Mouse (Mus musculus) embryonic stem cell, embryonic (primary cell): ENCODE measurements around the gene Sbpl.

Experiments used
- CTCF ChIA-PET, 4 experiments: fragments of 300-600 bp in 2 of 4; fragments of 350-600 bp in 2 of 4; sonication (Branson Sonifier 250); formaldehyde crosslinking; loops; one replicate each; lab custom pipeline; 2022; ENCODE audit warnings: inconsistent platforms in 2 of 4; lab: Charles Lee
- POLR2A ChIA-PET, 4 experiments: fragments of 300-600 bp in 2 of 4; fragments of 350-600 bp in 2 of 4; sonication (Branson Sonifier 250); formaldehyde crosslinking; loops; one replicate each; lab custom pipeline; 2022; ENCODE audit warnings: antibody characterized with exemption in 4 of 4, inconsistent platforms in 1 of 4; lab: Charles Lee

The Sbpl gene

GRCm38 (mm10) chr17:23955174-23955573 lies at the start of gene Sbpl:
Gene Sbpl (minus strand): TSS chr17:23955274.
- CTCF ChIA-PET, result no interaction called here
- POLR2A ChIA-PET, result interaction anchor here in 1 of 4 experiments (0.6 kb wide), 1 partner anchor 84 kb away, joined by 5 read pairs; no protein-coding TSS in a partner anchor

- ChIA-PET CTCF (interaction anchor here in 2 of 4 experiments (0.9 to 1.8 kb wide), 2 partner anchors 35 kb away, joined by 5 to 6 read pairs; no protein-coding TSS in a partner anchor), POLR2A (interaction anchor here in 2 of 4 experiments (1.0 to 2.9 kb wide), 4 partner anchors 11 to 18 kb away, joined by 3 to 10 read pairs (median 4); no protein-coding TSS in a partner anchor)
Measured at GRCm38 (mm10) chr17:24004071-24004665, 49.1 kb upstream of the Sbpl start.

- POLR2A ChIA-PET, result interaction anchor here in 1 of 4 experiments (2.0 kb wide), 1 partner anchor 15 kb away, joined by 5 read pairs; no protein-coding TSS in a partner anchor
Measured at GRCm38 (mm10) chr17:24000404-24000803, 45.3 kb upstream of the Sbpl start.

GRCm38 (mm10) chr17:23998383-23998782 lies 43.3 kb upstream of the Sbpl start:
- ChIA-PET POLR2A (interaction anchor here in 1 of 4 experiments (0.5 kb wide), 1 partner anchor 26 kb away, joined by 4 read pairs; no protein-coding TSS in a partner anchor), CTCF (no interaction called here)

More at GRCm38 (mm10) chr17:24000404-24000803, 45.3 kb upstream of the Sbpl start:
- CTCF ChIA-PET, result interaction anchor here in 2 of 4 experiments (0.8 to 1.6 kb wide), 2 partner anchors 10 to 157 kb away, joined by 6 to 9 read pairs; partner anchors contain the start of genes Prss32 (in 1 of the 2) and Prss41 (in 1 of the 2)

- CTCF ChIA-PET, result interaction anchor here in 1 of 4 experiments (1.0 to 1.1 kb wide), 2 partner anchors 29 to 154 kb away, joined by 5 to 6 read pairs; partner anchors contain the start of genes Prss32 and Prss41
- POLR2A ChIA-PET, result no interaction called here
Measured at GRCm38 (mm10) chr17:23997901-23998300, 42.8 kb upstream of the Sbpl start, which contains the start of gene Prss22. Gene Prss22 (minus strand): TSS chr17:23998100.

- POLR2A ChIA-PET, result interaction anchor here in 1 of 4 experiments (0.6 kb wide), 1 partner anchor 214 kb away, joined by 3 read pairs; no protein-coding TSS in a partner anchor
- CTCF ChIA-PET, result interaction anchor here in 2 of 4 experiments (0.7 to 2.8 kb wide), 4 partner anchors 22 to 27 kb away, joined by 3 to 14 read pairs (median 4); no protein-coding TSS in a partner anchor
Measured at GRCm38 (mm10) chr17:23995421-23995820, 40.3 kb upstream of the Sbpl start.

GRCm38 (mm10) chr17:23994667-23995066 lies 39.6 kb upstream of the Sbpl start:
- CTCF ChIA-PET, result interaction anchor here (1.0 to 2.8 kb wide), 9 partner anchors 15 to 294 kb away, joined by 3 to 14 read pairs (median 7); no protein-coding TSS in a partner anchor
- POLR2A ChIA-PET, result interaction anchor here in 1 of 4 experiments (1.3 to 1.5 kb wide), 3 partner anchors 11 to 25 kb away, joined by 3 to 5 read pairs (median 4); no protein-coding TSS in a partner anchor

GRCm38 (mm10) chr17:23993559-23994428 lies 38.7 kb upstream of the Sbpl start:
- POLR2A ChIA-PET, result interaction anchor here (0.5 to 1.7 kb wide), 19 partner anchors 10 to 198 kb away, joined by 3 to 6 read pairs (median 4); partner anchors contain the start of gene Amdhd2 (in 1 of the 4)

GRCm38 (mm10) chr17:23992789-23993553 lies 37.9 kb upstream of the Sbpl start:
- POLR2A ChIA-PET, result interaction anchor here (0.8 to 2.0 kb wide), 15 partner anchors 11 to 190 kb away, joined by 3 to 8 read pairs (median 4); partner anchors contain the start of gene Amdhd2 (in 1 of the 4)
- CTCF ChIA-PET, result interaction anchor here (0.7 to 2.8 kb wide), 24 partner anchors 10 to 506 kb away, joined by 3 to 14 read pairs (median 4); partner anchors contain the start of genes Abca3 (in 1 of the 4), Prss30 (in 1 of the 4), Prss32 (in 1 of the 4) and Prss41 (in 1 of the 4)

More at GRCm38 (mm10) chr17:23993559-23994428, 38.7 kb upstream of the Sbpl start:
- CTCF ChIA-PET, result interaction anchor here (0.5 to 2.8 kb wide), 61 partner anchors 9 to 1044 kb away, joined by 3 to 14 read pairs (median 4); partner anchors contain the start of genes Prss30 (in 3 of the 4), Prss32 (in 2 of the 4), Prss41 (in 2 of the 4) and 1520401A03Rik (in 1 of the 4)

- CTCF ChIA-PET, result no interaction called here
- POLR2A ChIA-PET, result no interaction called here
Measured at GRCm38 (mm10) chr17:23989802-23990201, 34.7 kb upstream of the Sbpl start.

GRCm38 (mm10) chr17:23984989-23985388 lies 29.9 kb upstream of the Sbpl start:
- ChIA-PET POLR2A (interaction anchor here in 1 of 4 experiments (0.6 kb wide), 1 partner anchor 109 kb away, joined by 3 read pairs; no protein-coding TSS in a partner anchor), CTCF (no interaction called here)

- ChIA-PET CTCF (interaction anchor here in 2 of 4 experiments (0.9 to 1.6 kb wide), 5 partner anchors 11 to 139 kb away, joined by 3 to 6 read pairs (median 3); partner anchors contain the start of genes Prss32 (in 1 of the 2) and Prss41 (in 1 of the 2)), POLR2A (interaction anchor here in 1 of 4 experiments (1.0 to 1.5 kb wide), 3 partner anchors 11 to 58 kb away, joined by 3 to 4 read pairs (median 3); no protein-coding TSS in a partner anchor)
Measured at GRCm38 (mm10) chr17:23982912-23983311, 27.8 kb upstream of the Sbpl start.

GRCm38 (mm10) chr17:23980297-23980909 lies 25.3 kb upstream of the Sbpl start, which contains the start of gene Prss30:
Gene Prss30 (minus strand): TSS chr17:23980566.
- CTCF ChIA-PET, result interaction anchor here (0.6 to 2.9 kb wide), 12 partner anchors 9 to 224 kb away, joined by 3 to 18 read pairs (median 4); no protein-coding TSS in a partner anchor

GRCm38 (mm10) chr17:23979471-23979870 lies 24.4 kb upstream of the Sbpl start:
- ChIA-PET CTCF (interaction anchor here in 2 of 4 experiments (1.1 to 2.9 kb wide), 6 partner anchors 10 to 19 kb away, joined by 3 to 18 read pairs (median 7); no protein-coding TSS in a partner anchor), POLR2A (interaction anchor here in 2 of 4 experiments (0.8 to 3.3 kb wide), 8 partner anchors 9 to 272 kb away, joined by 3 to 12 read pairs (median 4); partner anchors contain the start of gene Ccnf (in 1 of the 2))

More at GRCm38 (mm10) chr17:23980297-23980909, 25.3 kb upstream of the Sbpl start, which contains the start of gene Prss30:
- POLR2A ChIA-PET, result interaction anchor here (0.6 to 3.3 kb wide), 10 partner anchors 10 to 535 kb away, joined by 3 to 12 read pairs (median 4); partner anchors contain the start of gene Ccnf (in 2 of the 4)

GRCm38 (mm10) chr17:23976665-23977064 lies 21.6 kb upstream of the Sbpl start:
- POLR2A ChIA-PET, result interaction anchor here in 2 of 4 experiments (0.7 to 0.9 kb wide), 2 partner anchors 14 to 117 kb away, joined by 3 to 5 read pairs; no protein-coding TSS in a partner anchor

More at GRCm38 (mm10) chr17:23976665-23977064, 21.6 kb upstream of the Sbpl start:
- CTCF ChIA-PET, result interaction anchor here in 2 of 4 experiments (0.6 kb wide), 2 partner anchors 17 kb away, joined by 3 to 12 read pairs; no protein-coding TSS in a partner anchor
